Mouse (Mus musculus): ENCODE results near the gene Naaladl2. TPM values are rescaled to one million over a fixed set of nuclear protein-coding genes. Genes with fewer than 3 reads are reported as not detected.

The Naaladl2 gene
- polyA plus RNA-seq, 1 experiment from 2014 or later: 0.68 TPM

DNA sequence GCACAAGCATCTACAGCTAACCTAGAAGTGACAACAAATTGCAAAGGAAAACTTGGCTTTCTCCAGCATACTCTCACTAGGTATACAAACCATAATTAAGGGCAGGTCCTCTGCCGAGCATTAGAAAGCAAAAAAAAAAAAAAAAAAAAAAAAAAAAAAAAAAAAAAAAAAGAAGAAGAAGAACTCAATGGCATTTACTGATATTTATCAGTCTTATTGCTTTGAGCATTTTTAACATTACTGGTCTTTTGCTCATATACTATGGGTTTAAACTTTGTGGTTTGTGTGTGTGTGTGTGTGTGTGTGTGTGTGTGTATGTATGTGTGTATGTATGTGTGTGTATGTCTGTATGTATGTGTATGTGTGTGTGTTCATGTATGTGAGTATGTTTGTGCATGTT, 1006.1 kb downstream of the Naaladl2 start:
- Histone ChIP-seq H3K9me3 (ENCODE audit: control insufficient read depth, low read length) (no peaks in the 10 kb centered on the region), H3K4me2 (no peak overlapping the region), H3K4me3 (ENCODE audit: low read depth, low read length) (no peak overlapping the region), H3K9ac (ENCODE audit: low read length) (no peak overlapping the region), H3K27me3 (ENCODE audit: control insufficient read depth, insufficient read depth, low read length) (no peaks in the 10 kb centered on the region), H3K27ac (ENCODE audit: low read depth, low read length) (no peak overlapping the region), H3K36me3 (ENCODE audit: control insufficient read depth, insufficient read depth, low read length) (no peaks in the 10 kb centered on the region), H3K4me1 (ENCODE audit: control insufficient read depth, insufficient read depth, low read length) (no peaks in the 10 kb centered on the region)
- no peak for DNase-seq (ENCODE audit: low spot score, missing footprints)
- WGBS: 81% methylated on average over 1 of the region's 1 CpGs
- no peak for ATAC-seq (ENCODE audit: low FRiP score)

DNA sequence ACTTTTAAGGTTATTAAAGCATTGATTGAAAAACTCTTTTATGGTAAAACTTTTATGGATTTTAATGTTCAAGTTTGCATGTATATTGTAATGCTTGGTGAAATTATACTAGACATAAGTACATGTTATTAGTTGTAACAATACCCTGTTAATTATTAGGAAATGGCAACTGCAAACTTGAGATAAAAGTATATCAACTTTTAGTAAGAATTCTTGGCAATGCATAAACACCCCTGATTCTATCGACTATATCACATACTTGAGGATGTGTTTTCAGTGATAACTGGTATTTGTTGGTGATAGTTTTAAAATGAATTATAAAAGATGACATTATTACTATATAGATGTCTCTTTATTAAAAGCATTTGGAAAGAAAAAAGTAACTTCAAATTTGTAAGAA, 1017.9 kb downstream of the Naaladl2 start:
- Histone ChIP-seq H3K4me1 (ENCODE audit: control insufficient read depth, insufficient read depth, low read length) (no peaks in the 10 kb centered on the region), H3K27me3 (ENCODE audit: control insufficient read depth, insufficient read depth, low read length) (no peaks in the 10 kb centered on the region), H3K4me2 (no peak overlapping the region), H3K36me3 (ENCODE audit: control insufficient read depth, insufficient read depth, low read length) (no peaks in the 10 kb centered on the region), H3K9ac (ENCODE audit: low read length) (no peak overlapping the region), H3K9me3 (ENCODE audit: control insufficient read depth, low read length) (no peaks in the 10 kb centered on the region), H3K27ac (ENCODE audit: low read depth, low read length) (no peak overlapping the region), H3K4me3 (ENCODE audit: low read depth, low read length) (no peak overlapping the region)
- no peak for ATAC-seq (ENCODE audit: low FRiP score)
- no peak for DNase-seq (ENCODE audit: low spot score, missing footprints)
- WGBS: 88% methylated on average over 1 of the region's 1 CpGs

DNA sequence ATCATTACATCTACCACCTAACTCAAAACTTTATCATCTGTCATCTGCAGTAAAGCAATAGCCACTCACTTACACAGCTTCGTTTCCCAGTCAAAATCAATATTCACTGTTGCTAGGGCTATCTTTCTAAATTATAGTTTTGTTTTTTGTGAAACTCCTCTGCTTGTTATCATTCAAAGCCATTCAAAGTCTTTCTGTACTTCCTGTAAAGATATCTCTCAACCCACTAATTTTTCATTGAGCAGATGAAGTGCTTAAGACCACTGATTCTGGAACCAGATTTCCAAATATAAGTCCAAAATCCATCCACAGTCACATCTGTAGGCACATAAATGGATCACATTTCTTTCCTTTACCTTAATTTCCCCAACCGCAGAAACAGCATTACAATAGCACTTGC, 1020.0 kb downstream of the Naaladl2 start:
- no peak for DNase-seq (ENCODE audit: low spot score, missing footprints)
- Histone ChIP-seq H3K4me1 (ENCODE audit: control insufficient read depth, insufficient read depth, low read length) (no peaks in the 10 kb centered on the region), H3K4me2 (no peak overlapping the region), H3K27ac (ENCODE audit: low read depth, low read length) (no peak overlapping the region), H3K9ac (ENCODE audit: low read length) (no peak overlapping the region), H3K9me3 (ENCODE audit: control insufficient read depth, low read length) (no peaks in the 10 kb centered on the region), H3K27me3 (ENCODE audit: control insufficient read depth, insufficient read depth, low read length) (no peaks in the 10 kb centered on the region), H3K4me3 (ENCODE audit: low read depth, low read length) (no peak overlapping the region), H3K36me3 (ENCODE audit: control insufficient read depth, insufficient read depth, low read length) (no peaks in the 10 kb centered on the region)
- WGBS: 89% methylated on average over 2 of the region's 2 CpGs
- ATAC-seq (ENCODE audit: low FRiP score): no peak

DNA sequence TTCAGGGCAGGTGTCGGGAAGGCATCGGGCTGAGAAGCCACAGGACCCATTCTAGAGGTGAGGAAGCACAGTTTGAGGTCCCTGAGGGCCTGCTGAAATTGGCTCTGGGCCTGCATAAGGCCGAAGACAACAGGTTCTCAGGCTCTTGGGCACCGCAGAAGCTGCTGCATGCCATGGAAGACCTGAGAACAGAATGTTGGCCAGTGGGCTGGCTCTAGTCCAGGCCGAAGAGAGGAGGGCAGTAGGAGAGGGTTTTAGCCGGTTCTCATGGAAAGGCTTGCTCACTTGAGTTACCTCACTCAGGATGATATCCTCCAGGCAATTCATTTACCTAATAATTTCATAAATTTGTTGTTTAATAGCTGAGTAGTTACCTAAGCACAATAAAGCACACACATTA, 1025.9 kb downstream of the Naaladl2 start:
- no peaks in the 10 kb centered on the region for H3K36me3 ChIP-seq (ENCODE audit: control insufficient read depth, insufficient read depth, low read length)
- DNase-seq (ENCODE audit: low spot score, missing footprints) (no peak), ATAC-seq (ENCODE audit: low FRiP score) (no peak)
- H3K4me3 ChIP-seq (ENCODE audit: low read depth, low read length): no peak overlapping the region
- H3K27me3 ChIP-seq (ENCODE audit: control insufficient read depth, insufficient read depth, low read length): no peaks in the 10 kb centered on the region
- H3K9me3 ChIP-seq (ENCODE audit: control insufficient read depth, low read length): no peaks in the 10 kb centered on the region
- no peak overlapping the region for H3K4me2 ChIP-seq
- WGBS: 89% methylated on average over 6 of the region's 6 CpGs
- no peaks in the 10 kb centered on the region for H3K4me1 ChIP-seq (ENCODE audit: control insufficient read depth, insufficient read depth, low read length)
- H3K9ac ChIP-seq (ENCODE audit: low read length): no peak overlapping the region
- no peak overlapping the region for H3K27ac ChIP-seq (ENCODE audit: low read depth, low read length)

DNA sequence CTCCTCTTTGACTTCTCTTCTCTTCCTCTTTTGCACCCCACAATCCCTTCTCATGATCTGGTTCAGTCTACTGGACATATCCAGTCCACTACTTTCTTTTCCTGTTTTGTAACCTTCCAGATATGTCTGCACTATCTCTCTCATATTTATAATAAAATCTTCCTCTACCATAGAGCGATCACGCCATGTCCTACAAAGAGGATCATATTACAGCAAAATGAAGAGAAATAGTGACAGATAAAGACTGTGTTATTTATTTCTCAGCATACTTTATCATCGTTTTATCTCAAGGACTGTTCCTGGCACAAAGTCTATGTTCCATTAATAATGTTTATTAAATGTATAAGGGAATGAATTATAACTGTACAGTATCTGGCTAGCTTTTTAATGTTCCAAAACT, 1029.2 kb downstream of the Naaladl2 start:
- H3K4me3 ChIP-seq (ENCODE audit: low read depth, low read length): no peak overlapping the region
- H3K9ac ChIP-seq (ENCODE audit: low read length): no peak overlapping the region
- H3K4me1 ChIP-seq (ENCODE audit: control insufficient read depth, insufficient read depth, low read length): no peaks in the 10 kb centered on the region
- H3K4me2 ChIP-seq: no peak overlapping the region
- WGBS: 92% methylated on average over 3 of the region's 3 CpGs
- ATAC-seq (ENCODE audit: low FRiP score) (no peak), DNase-seq (ENCODE audit: low spot score, missing footprints) (no peak)
- no peaks in the 10 kb centered on the region for H3K27me3 ChIP-seq (ENCODE audit: control insufficient read depth, insufficient read depth, low read length)
- no peaks in the 10 kb centered on the region for H3K36me3 ChIP-seq (ENCODE audit: control insufficient read depth, insufficient read depth, low read length)
- no peak overlapping the region for H3K27ac ChIP-seq (ENCODE audit: low read depth, low read length)
- no peaks in the 10 kb centered on the region for H3K9me3 ChIP-seq (ENCODE audit: control insufficient read depth, low read length)

DNA sequence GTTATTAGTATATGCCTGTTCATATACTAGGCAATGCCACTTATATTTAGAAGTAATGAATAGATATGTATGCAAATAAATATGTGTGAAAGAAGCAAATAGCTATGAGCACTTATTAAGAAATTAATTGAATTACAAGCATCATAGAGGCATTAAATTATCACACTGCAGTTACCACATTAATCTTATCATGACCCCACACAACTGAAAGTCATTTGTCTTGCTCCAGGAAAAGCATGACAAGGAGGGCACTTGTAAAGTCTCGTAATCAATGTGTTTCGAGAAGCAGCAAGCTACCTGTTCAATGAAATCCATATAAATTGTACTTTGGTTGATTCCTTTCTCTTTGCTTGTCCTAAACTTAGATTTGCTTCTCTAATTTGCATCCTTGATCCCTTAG, 1030.7 kb downstream of the Naaladl2 start:
- Histone ChIP-seq H3K9ac (ENCODE audit: low read length) (no peak overlapping the region), H3K27ac (ENCODE audit: low read depth, low read length) (no peak overlapping the region), H3K4me3 (ENCODE audit: low read depth, low read length) (no peak overlapping the region)

DNA sequence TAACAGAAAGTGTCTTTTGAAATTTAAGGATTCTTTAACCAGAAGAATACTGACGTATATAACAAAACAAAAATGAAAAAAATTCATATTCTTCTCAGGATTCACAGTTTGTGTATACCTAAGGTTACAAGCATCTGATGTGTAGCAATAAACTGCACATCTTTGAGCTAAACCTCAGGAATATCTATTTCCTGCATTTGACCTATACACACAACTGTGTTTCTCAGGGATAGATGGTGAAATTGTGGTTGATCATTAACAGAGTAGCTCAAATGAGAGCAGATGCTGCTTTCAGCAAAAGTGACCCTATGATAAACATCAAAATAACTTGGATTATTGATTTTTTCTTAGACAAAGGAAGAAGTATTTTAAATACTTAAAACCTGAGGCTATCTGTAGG, 1037.7 kb downstream of the Naaladl2 start:
- no peak for ATAC-seq (ENCODE audit: low FRiP score)
- H3K27me3 ChIP-seq (ENCODE audit: control insufficient read depth, insufficient read depth, low read length): no peaks in the 10 kb centered on the region
- H3K4me3 ChIP-seq (ENCODE audit: low read depth, low read length): no peak overlapping the region
- no peak overlapping the region for H3K9ac ChIP-seq (ENCODE audit: low read length)
- no peak overlapping the region for H3K27ac ChIP-seq (ENCODE audit: low read depth, low read length)
- DNase-seq (ENCODE audit: low spot score, missing footprints): peak; percentile 59
- no peaks in the 10 kb centered on the region for H3K9me3 ChIP-seq (ENCODE audit: control insufficient read depth, low read length)
- no peaks in the 10 kb centered on the region for H3K4me1 ChIP-seq (ENCODE audit: control insufficient read depth, insufficient read depth, low read length)
- H3K36me3 ChIP-seq (ENCODE audit: control insufficient read depth, insufficient read depth, low read length): no peaks in the 10 kb centered on the region
- H3K4me2 ChIP-seq: no peak overlapping the region
- 91% methylated on average over 1 of the region's 1 CpGs for WGBS

More for the DNA sequence above, 1030.7 kb downstream of the Naaladl2 start:
- no peak for DNase-seq (ENCODE audit: low spot score, missing footprints)
- ATAC-seq (ENCODE audit: low FRiP score): no peak
- no peaks in the 10 kb centered on the region for H3K36me3 ChIP-seq (ENCODE audit: control insufficient read depth, insufficient read depth, low read length)
- WGBS: 86% methylated on average over 2 of the region's 2 CpGs
- no peak overlapping the region for H3K4me2 ChIP-seq
- H3K4me1 ChIP-seq (ENCODE audit: control insufficient read depth, insufficient read depth, low read length): no peaks in the 10 kb centered on the region
- no peaks in the 10 kb centered on the region for H3K9me3 ChIP-seq (ENCODE audit: control insufficient read depth, low read length)
- no peaks in the 10 kb centered on the region for H3K27me3 ChIP-seq (ENCODE audit: control insufficient read depth, insufficient read depth, low read length)

DNA sequence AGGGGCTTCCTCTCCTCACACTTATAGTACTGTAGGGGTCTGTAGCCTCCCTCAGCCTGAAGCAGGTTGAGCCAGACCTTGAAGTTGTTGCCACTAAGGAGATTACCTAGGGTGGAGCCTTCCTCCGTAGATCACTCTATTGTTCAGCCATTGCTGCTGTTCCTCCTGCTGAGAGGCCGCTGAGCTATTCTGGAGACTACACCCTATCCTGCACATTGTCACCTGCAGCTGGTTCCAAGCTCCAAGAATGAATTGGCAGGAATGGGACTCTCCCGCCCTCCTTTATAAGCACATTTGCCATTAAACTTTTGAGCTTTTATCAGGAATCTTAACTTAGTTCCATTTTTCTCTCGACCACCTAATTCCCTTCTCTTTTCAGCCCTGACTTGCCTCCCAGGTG, 1064.3 kb downstream of the Naaladl2 start:
- no peak overlapping the region for H3K4me2 ChIP-seq
- H3K27me3 ChIP-seq (ENCODE audit: control insufficient read depth, insufficient read depth, low read length): no peaks in the 10 kb centered on the region
- H3K4me1 ChIP-seq (ENCODE audit: control insufficient read depth, insufficient read depth, low read length): no peaks in the 10 kb centered on the region
- H3K9ac ChIP-seq (ENCODE audit: low read length): no peak overlapping the region
- H3K9me3 ChIP-seq (ENCODE audit: control insufficient read depth, low read length): no peaks in the 10 kb centered on the region
- no peaks in the 10 kb centered on the region for H3K36me3 ChIP-seq (ENCODE audit: control insufficient read depth, insufficient read depth, low read length)
- ATAC-seq (ENCODE audit: low FRiP score) (no peak), DNase-seq (ENCODE audit: low spot score, missing footprints) (no peak)
- H3K4me3 ChIP-seq (ENCODE audit: low read depth, low read length): no peak overlapping the region
- H3K27ac ChIP-seq (ENCODE audit: low read depth, low read length): no peak overlapping the region
- 34% methylated on average over 4 of the region's 4 CpGs for WGBS

DNA sequence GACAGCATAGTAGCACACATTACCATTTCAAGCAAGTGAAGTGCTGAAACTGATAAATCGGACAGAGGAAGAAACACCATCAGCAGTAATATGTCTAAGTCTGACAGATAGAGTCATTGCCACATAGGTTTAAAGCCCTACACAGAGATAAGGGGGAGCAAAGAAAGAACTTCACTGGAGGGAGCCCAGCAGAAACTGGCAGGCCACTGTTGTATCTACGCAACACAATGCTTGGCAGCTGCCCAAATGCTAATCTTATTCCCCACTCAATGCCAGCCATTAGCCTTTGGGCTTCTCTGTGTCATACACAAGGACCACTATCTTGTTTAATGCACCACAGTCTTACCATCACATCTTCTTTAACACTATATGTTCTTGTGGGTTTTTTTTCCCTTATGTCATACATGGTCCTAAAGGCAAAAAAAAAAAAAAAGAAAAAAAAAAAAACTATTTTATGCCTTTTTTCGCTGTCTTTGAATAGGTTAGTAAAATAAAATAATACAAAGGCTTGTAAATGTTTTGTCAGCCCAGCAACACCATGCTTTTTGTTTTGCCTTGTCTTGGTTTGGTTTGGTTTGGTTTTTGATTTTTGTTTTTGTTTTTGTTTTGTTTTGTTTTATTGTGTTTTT, 1072.8 kb downstream of the Naaladl2 start:
- WGBS: 79% methylated on average over 3 of the region's 3 CpGs
- no peaks in the 10 kb centered on the region for H3K36me3 ChIP-seq (ENCODE audit: control insufficient read depth, insufficient read depth, low read length)
- no peaks in the 10 kb centered on the region for H3K9me3 ChIP-seq (ENCODE audit: control insufficient read depth, low read length)
- no peak overlapping the region for H3K4me3 ChIP-seq (ENCODE audit: low read depth, low read length)
- H3K4me2 ChIP-seq: no peak overlapping the region
- DNase-seq (ENCODE audit: low spot score, missing footprints): no peak
- H3K9ac ChIP-seq (ENCODE audit: low read length): no peak overlapping the region
- H3K27ac ChIP-seq (ENCODE audit: low read depth, low read length): no peak overlapping the region
- ATAC-seq (ENCODE audit: low FRiP score): no peak
- no peaks in the 10 kb centered on the region for H3K27me3 ChIP-seq (ENCODE audit: control insufficient read depth, insufficient read depth, low read length)
- H3K4me1 ChIP-seq (ENCODE audit: control insufficient read depth, insufficient read depth, low read length): no peaks in the 10 kb centered on the region
